Comparison of ENCODE assay signal across 8 mouse cellular contexts in genomic region chr2:60962671-60963421, GRCm38 (mm10). TPM values are rescaled to one million over a fixed set of nuclear protein-coding genes. Genes with fewer than 3 reads are reported as not detected.
DNase-seq lines count a peak whose midpoint lies in the region; ATAC-seq and TF ChIP-seq lines count a peak whose summit lies in the region.

TSS of gene Rbms1 (minus strand) at chr2:60963192.

- H3K4me3 ChIP-seq in embryonic fibroblast, embryonic 13.5 days (ENCODE audit: insufficient read depth, low read length) = peak within 1 kb of the TSS; percentile 74
- H3K4me3 ChIP-seq in heart, embryonic 10.5 days = peak within 1 kb of the TSS; percentile 82
- H3K4me3 ChIP-seq in kidney, embryonic 14.5 days (ENCODE audit: low read length) = peak within 1 kb of the TSS; percentile 83
- H3K4me3 ChIP-seq in limb, embryonic 13.5 days = peak within 1 kb of the TSS; percentile 79
- peak within 1 kb of the TSS; percentile 68 for H3K4me3 ChIP-seq in midbrain, embryonic 14.5 days (replicated peaks; ENCODE audit: low read depth, low read length)

- no peak for TF ChIP-seq CTCF in embryonic fibroblast, embryonic 13.5 days (IDR thresholded peaks at IDR 0.05; ENCODE audit: borderline replicate concordance, insufficient read depth, low read length)

- peak; percentile 77 for ATAC-seq in kidney, embryonic 14.5 days (ENCODE audit: low FRiP score, low TSS enrichment)
- ATAC-seq in limb, embryonic 13.5 days (ENCODE audit: low FRiP score, low read depth) = peak; percentile 75
- peak; percentile 84 for ATAC-seq in midbrain, embryonic 14.5 days (ENCODE audit: low FRiP score, low TSS enrichment)

- no peaks in the 10 kb centered on the region for H3K27me3 ChIP-seq in heart, embryonic 10.5 days (ENCODE audit: insufficient read depth, poor library complexity, severe bottlenecking)
- H3K27me3 ChIP-seq in kidney, embryonic 14.5 days (ENCODE audit: control insufficient read depth, insufficient read depth, low read length) = no peaks in the 10 kb centered on the region
- no peaks in the 10 kb centered on the region for H3K27me3 ChIP-seq in limb, embryonic 13.5 days
- peaks cover 6% of the 10 kb centered on the region; the same call in 1 of the 2 replicates for H3K27me3 ChIP-seq in midbrain, embryonic 14.5 days (ENCODE audit: control insufficient read depth, insufficient read depth, low read length)

- H3K9ac ChIP-seq in kidney, embryonic 14.5 days (ENCODE audit: low read depth, low read length) = peak within 1 kb of the TSS; percentile 89
- H3K9ac ChIP-seq in limb, embryonic 13.5 days = peak within 1 kb of the TSS; percentile 92
- peak within 1 kb of the TSS; percentile 75 for H3K9ac ChIP-seq in midbrain, embryonic 14.5 days (replicated peaks; ENCODE audit: low read length)

- peak; percentile 67 for DNase-seq in 3T3-L1 (ENCODE audit: low read depth, low spot score)
- DNase-seq in adrenal gland, postnatal 36 days = peak; percentile 77 to 83
- peak; percentile 82 for DNase-seq in heart, embryonic 10.5 days (ENCODE audit: low spot score)
- peak; percentile 83 for DNase-seq in midbrain, embryonic 14.5 days
- DNase-seq in spleen, postnatal 4 days (ENCODE audit: low spot score in 2 of 2) = peak; percentile 17 to 64

- peaks cover 2% of the 10 kb centered on the region for H3K4me1 ChIP-seq in embryonic fibroblast, embryonic 13.5 days (ENCODE audit: control insufficient read depth, insufficient read depth, low read length)
- H3K4me1 ChIP-seq in heart, embryonic 10.5 days = peaks cover 21% of the 10 kb centered on the region
- peaks cover 7% of the 10 kb centered on the region for H3K4me1 ChIP-seq in kidney, embryonic 14.5 days (ENCODE audit: control insufficient read depth, insufficient read depth, low read length)
- peaks cover 30% of the 10 kb centered on the region for H3K4me1 ChIP-seq in limb, embryonic 13.5 days
- H3K4me1 ChIP-seq in midbrain, embryonic 14.5 days (ENCODE audit: control insufficient read depth, insufficient read depth, low read length) = no peaks in the 10 kb centered on the region

- H3K27ac ChIP-seq in embryonic fibroblast, embryonic 13.5 days (ENCODE audit: insufficient read depth, low read length) = peak within 1 kb of the TSS; percentile 97
- H3K27ac ChIP-seq in heart, embryonic 10.5 days = peak within 1 kb of the TSS; percentile 99
- H3K27ac ChIP-seq in kidney, embryonic 14.5 days (ENCODE audit: low read depth, low read length) = peak within 1 kb of the TSS; percentile 98
- peak within 1 kb of the TSS; percentile 97 for H3K27ac ChIP-seq in limb, embryonic 13.5 days
- peak within 1 kb of the TSS; percentile 86 for H3K27ac ChIP-seq in midbrain, embryonic 14.5 days (replicated peaks; ENCODE audit: low read depth, low read length)

- TF ChIP-seq POLR2A in embryonic fibroblast, embryonic 13.5 days (IDR thresholded peaks at IDR 0.05; ENCODE audit: low read depth, low read length) = peak; percentile 56

- peak within 1 kb of the TSS; percentile 59 for H3K4me2 ChIP-seq in kidney, embryonic 14.5 days (replicated peaks; ENCODE audit: low read depth, low read length)
- H3K4me2 ChIP-seq in limb, embryonic 13.5 days (replicated peaks) = peak within 1 kb of the TSS; percentile 61
- H3K4me2 ChIP-seq in midbrain, embryonic 14.5 days (ENCODE audit: low read length) = peak within 1 kb of the TSS; percentile 84

- no peaks in the 10 kb centered on the region for H3K9me3 ChIP-seq in heart, embryonic 10.5 days
- no peaks in the 10 kb centered on the region for H3K9me3 ChIP-seq in kidney, embryonic 14.5 days (ENCODE audit: control insufficient read depth, low read length)
- H3K9me3 ChIP-seq in limb, embryonic 13.5 days = no peaks in the 10 kb centered on the region
- no peaks in the 10 kb centered on the region for H3K9me3 ChIP-seq in midbrain, embryonic 14.5 days (ENCODE audit: control insufficient read depth, low read length)

- H3K36me3 ChIP-seq in heart, embryonic 10.5 days = no peaks in the 10 kb centered on the region
- H3K36me3 ChIP-seq in kidney, embryonic 14.5 days (ENCODE audit: control insufficient read depth, insufficient read depth, low read length) = no peaks in the 10 kb centered on the region
- H3K36me3 ChIP-seq in limb, embryonic 13.5 days = no peaks in the 10 kb centered on the region
- no peaks in the 10 kb centered on the region for H3K36me3 ChIP-seq in midbrain, embryonic 14.5 days (ENCODE audit: control insufficient read depth, insufficient read depth, low read length)

- under 1% methylated on average over 51 of the region's 51 CpGs for WGBS in heart, embryonic 10.5 days
- WGBS in kidney, embryonic 14.5 days = under 1% methylated on average over 50 of the region's 51 CpGs
- WGBS in limb, embryonic 13.5 days = 0% methylated on average over 48 of the region's 51 CpGs
- under 1% methylated on average over 49 of the region's 51 CpGs for WGBS in midbrain, embryonic 14.5 days

RNA-seq across cellular contexts. Expression of gene Rbms1, which starts in this region (rescaled TPM):
- 10 to 100 TPM; 60.5 to 72.8 TPM for total RNA-seq in adrenal gland, postnatal 36 days (2021)
- 222 and 231 TPM in 2 replicates for polyA plus RNA-seq in embryonic fibroblast, embryonic 13.5 days (2011; ENCODE audit: insufficient read length, low read depth, missing spikeins)
- 124 and 146 TPM in 2 replicates for polyA plus RNA-seq in heart, embryonic 10.5 days (2016; fragmentation: Nextera tagmentation; extraction: Ambion mirVana)
- 107 and 115 TPM in 2 replicates for polyA plus RNA-seq in kidney, embryonic 14.5 days (2014; fragmentation: Nextera tagmentation; extraction: Ambion mirVana)
- polyA plus RNA-seq in limb, embryonic 13.5 days (2015; fragmentation: Nextera tagmentation; extraction: Ambion mirVana) = 112 and 116 TPM in 2 replicates
- polyA plus RNA-seq in midbrain, embryonic 14.5 days (2014; fragmentation: Nextera tagmentation; extraction: Ambion mirVana) = 41.1 and 44.4 TPM in 2 replicates

Comparison
In these comparisons a context has a peak if more than half of its experiments do, and no peak if none do; other contexts are left out.
1. Peak in every context shown above with its lines: DNase-seq, ATAC-seq, H3K4me3 ChIP-seq and H3K27ac ChIP-seq.